Mouse (Mus musculus) brain, embryonic 14.5 days (tissue): ENCODE data around the gene Sertad3.

Experiments used
- CTCF ChIP-seq: fragments of 200-500 bp; IDR thresholded peaks from 2 replicates; pipeline ENCODE4 v1.5.1; 2012; ENCODE audit warnings: inconsistent platforms, mild to moderate bottlenecking, moderate library complexity, borderline replicate concordance; ENCODE audit not compliant: insufficient read depth, insufficient read length; ENCODE audit errors: extremely low read depth
- POLR2A ChIP-seq: fragments of 200-500 bp; IDR thresholded peaks from 2 replicates; pipeline ENCODE4 v1.6.1; 2012; ENCODE audit warnings: mild to moderate bottlenecking, inconsistent platforms, borderline replicate concordance; ENCODE audit not compliant: poor library complexity, insufficient read depth, insufficient read length, severe bottlenecking; ENCODE audit errors: extremely low read depth

DNA sequence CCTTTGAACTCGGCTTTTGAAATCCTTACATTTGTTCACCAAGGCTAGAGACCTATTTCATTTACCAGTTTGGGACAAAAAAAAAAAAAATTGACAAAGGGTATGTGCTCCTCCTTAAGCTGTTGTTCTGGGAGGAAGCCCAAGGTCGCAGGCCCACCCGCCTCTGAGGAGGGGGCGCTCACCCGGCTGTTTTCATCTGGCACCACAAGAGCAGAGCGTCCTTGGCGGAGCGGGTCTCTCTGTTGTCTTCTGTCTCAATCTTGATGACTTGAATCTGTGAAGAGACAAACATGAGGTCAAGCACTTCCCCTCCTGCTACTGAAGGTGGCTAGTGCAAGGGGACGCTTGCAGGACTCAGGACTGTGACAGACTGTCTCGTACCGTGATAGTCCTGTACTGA, 45.6 kb upstream of the Sertad3 start:
- no peak for TF ChIP-seq CTCF
- TF ChIP-seq POLR2A = no peak
